Mouse (Mus musculus) hindbrain, embryonic 15.5 days (tissue): Measurements from ENCODE around the gene Csf3. TPM values are rescaled to one million over a fixed set of nuclear protein-coding genes. Genes with fewer than 3 reads are reported as not detected.
"Not testable (repeated sequence)": the region's sequence is repeated elsewhere in the genome, so short reads cannot be mapped to it uniquely, and the experiment has no call there.

Source experiments
- ATAC-seq: fragments of 200-750 bp; cut with Nextera tagmentation; 2 replicates; pipeline ENCODE4 v1.8.0; 2017; ENCODE audit warnings: low read depth, moderate number of reproducible peaks, moderate TSS enrichment; ENCODE audit not compliant: low FRiP score
- H3K27ac ChIP-seq: fragments of 300-500 bp; sonication (generic); replicated peaks from 2 replicates; pipeline ENCODE4 v1.5.1; 2015; ENCODE audit warnings: mild to moderate bottlenecking, inconsistent platforms
- H3K27me3 ChIP-seq: fragments of 300-500 bp; sonication (generic); 2 replicates; pipeline ENCODE4 v1.6.1; 2015; ENCODE audit warnings: control low read depth, inconsistent platforms
- H3K36me3 ChIP-seq: fragments of 300-500 bp; sonication (generic); 2 replicates; pipeline ENCODE4 v1.6.1; 2015; ENCODE audit warnings: control low read depth, inconsistent platforms
- H3K4me1 ChIP-seq: fragments of 300-500 bp; sonication (generic); replicated peaks from 2 replicates; pipeline ENCODE4 v1.6.1; 2015; ENCODE audit warnings: control low read depth, inconsistent platforms
- H3K4me2 ChIP-seq: fragments of 300-500 bp; sonication (generic); 2 replicates; pipeline ENCODE4 v1.6.1; 2015; ENCODE audit warnings: moderate library complexity, mild to moderate bottlenecking, inconsistent platforms
- H3K4me3 ChIP-seq: fragments of 300-500 bp; sonication (generic); 2 replicates; pipeline ENCODE4 v1.5.1; 2015; ENCODE audit warnings: mild to moderate bottlenecking, inconsistent platforms
- H3K9ac ChIP-seq: fragments of 300-500 bp; sonication (generic); 2 replicates; pipeline ENCODE4 v1.6.1; 2015; ENCODE audit warnings: inconsistent platforms
- H3K9me3 ChIP-seq: fragments of 300-500 bp; sonication (generic); 2 replicates; pipeline ENCODE4 v1.6.1; 2016; ENCODE audit warnings: control low read depth, inconsistent platforms
- WGBS: fragments of 180-500 bp; shearing (Covaris S2); methylation state at CpG from one replicate; pipeline ENCODE4 v1.1.7; 2015; 5-methylcytosine and 5-hydroxymethylcytosine counted together
- polyA plus RNA-seq: library from polyadenylated mRNA; unstranded; fragments of >200 nt; fragmentation: Nextera tagmentation; extraction: Ambion mirVana; gene quantifications from 2 replicates; pipeline ENCODE4 v1.2.1, GENCODE M21; 2015

Gene Csf3
- polyA plus RNA-seq, 1 experiment from 2014 or later = not detected

DNA sequence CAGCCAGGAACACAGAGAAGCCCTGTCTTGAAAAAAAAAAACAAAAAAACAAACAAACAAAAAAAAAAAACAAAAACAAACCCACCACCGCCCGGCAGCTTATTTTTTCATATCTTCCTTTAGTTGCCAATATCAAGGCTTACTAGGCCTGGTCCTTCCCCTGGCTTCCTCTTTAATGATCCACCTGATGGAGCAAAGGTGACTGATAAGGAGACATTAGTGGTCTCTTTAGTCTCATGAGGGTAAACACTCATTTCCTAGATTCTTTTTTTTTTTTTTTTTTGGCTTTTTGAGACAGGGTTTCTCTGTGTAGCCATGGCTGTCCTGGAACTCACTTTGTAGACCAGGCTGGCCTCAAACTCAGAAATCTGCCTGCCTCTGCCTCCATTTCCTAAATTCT, 36.2 kb downstream of the Csf3 start:
- not testable (repeated sequence) for H3K27me3 ChIP-seq, H3K27ac ChIP-seq, ATAC-seq, H3K4me3 ChIP-seq, H3K4me2 ChIP-seq, H3K9ac ChIP-seq, H3K36me3 ChIP-seq, H3K9me3 ChIP-seq
- peaks cover 33% of the 10 kb centered on the region for H3K4me1 ChIP-seq
- 96% methylated on average over 2 of the region's 2 CpGs for WGBS

DNA sequence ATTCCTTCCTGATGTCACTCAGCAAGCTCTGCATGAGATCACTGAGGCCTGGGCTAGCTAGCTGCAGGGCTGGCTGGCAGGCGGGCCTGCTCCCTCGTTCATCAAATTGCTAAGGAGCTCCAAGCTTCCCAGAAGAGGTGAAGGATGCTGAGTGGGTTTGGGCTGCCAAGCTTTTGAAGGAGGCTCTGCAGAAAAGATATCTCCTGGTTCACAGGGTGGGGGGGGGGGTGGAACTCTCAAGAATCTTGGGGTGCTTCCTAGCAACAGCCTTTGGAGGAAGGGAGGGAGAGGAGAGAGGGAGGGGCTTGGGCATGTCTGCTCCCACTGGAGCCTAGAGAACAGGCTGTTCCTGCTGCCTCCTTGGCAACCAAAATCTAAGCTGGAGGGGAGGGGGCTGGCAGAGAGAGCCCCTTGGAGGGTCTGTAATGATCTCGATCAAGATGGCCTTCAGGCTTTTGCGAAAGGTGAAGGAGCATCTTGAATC, 37.4 kb downstream of the Csf3 start:
- no peaks in the 10 kb centered on the region for H3K36me3 ChIP-seq
- WGBS = 14% methylated on average over 4 of the region's 4 CpGs
- H3K4me1 ChIP-seq = peaks cover 41% of the 10 kb centered on the region
- H3K27ac ChIP-seq = peak overlapping the region; percentile 99
- H3K4me3 ChIP-seq = no peak overlapping the region
- H3K9me3 ChIP-seq = no peaks in the 10 kb centered on the region
- peak overlapping the region; percentile 13; the same call in 1 of the 2 replicates for H3K4me2 ChIP-seq
- no peak overlapping the region for H3K9ac ChIP-seq
- H3K27me3 ChIP-seq = no peaks in the 10 kb centered on the region
- no peak for ATAC-seq

DNA sequence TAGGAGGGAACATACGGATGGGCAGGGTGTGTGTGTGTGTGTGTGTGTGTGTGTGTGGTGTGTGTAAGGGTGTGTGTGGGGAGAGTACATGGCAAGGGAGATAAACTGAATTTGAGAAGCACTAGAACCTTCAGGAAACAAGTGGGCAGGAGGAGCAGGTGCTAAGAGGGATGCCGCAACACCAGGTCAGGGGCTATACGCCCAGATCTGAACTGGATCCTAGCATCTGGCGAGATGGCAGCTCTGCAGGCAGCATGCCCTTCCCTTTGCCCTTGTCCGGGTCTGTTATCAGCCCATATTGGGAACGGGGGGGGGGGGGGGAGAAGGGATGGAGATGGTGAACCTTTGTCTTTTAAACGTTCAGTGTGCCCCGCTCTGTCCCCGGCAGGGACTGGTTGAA, 37.9 kb downstream of the Csf3 start:
- H3K4me1 ChIP-seq = peaks cover 45% of the 10 kb centered on the region
- H3K36me3 ChIP-seq = no peaks in the 10 kb centered on the region
- peak overlapping the region; percentile 99 for H3K27ac ChIP-seq
- WGBS = 55% methylated on average over 9 of the region's 9 CpGs
- no peaks in the 10 kb centered on the region for H3K9me3 ChIP-seq
- no peak for ATAC-seq
- H3K27me3 ChIP-seq = no peaks in the 10 kb centered on the region
- no peak overlapping the region for H3K9ac ChIP-seq
- no peak overlapping the region for H3K4me3 ChIP-seq
- H3K4me2 ChIP-seq = peak overlapping the region; percentile 13; the same call in 1 of the 2 replicates

DNA sequence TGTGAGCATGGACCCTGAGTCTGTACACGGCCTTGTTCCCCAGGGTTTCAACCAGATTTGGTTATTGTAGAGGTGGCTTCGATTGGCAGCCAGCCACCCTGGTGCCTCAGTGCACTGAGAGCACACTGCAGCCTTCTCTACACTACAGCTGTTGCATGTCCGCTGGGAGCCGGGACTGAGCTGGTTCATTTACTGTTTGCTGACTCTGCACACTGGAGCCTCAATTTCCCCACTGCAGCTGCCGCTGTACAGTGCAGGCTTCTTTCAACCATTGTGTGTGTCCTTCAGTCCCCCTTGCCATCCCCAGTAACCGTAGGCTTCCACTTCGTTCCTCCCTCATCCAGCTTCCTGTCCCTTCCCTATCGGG, 38.9 kb downstream of the Csf3 start:
- H3K4me3 ChIP-seq = peak overlapping the region; percentile 89
- peak overlapping the region; percentile 93 for H3K4me2 ChIP-seq
- H3K4me1 ChIP-seq = peaks cover 56% of the 10 kb centered on the region
- no peak; the same call in 1 of the 2 replicates for ATAC-seq
- peak overlapping the region; percentile 98 for H3K9ac ChIP-seq
- H3K36me3 ChIP-seq = no peaks in the 10 kb centered on the region
- H3K27ac ChIP-seq = peak overlapping the region; percentile 99
- 3% methylated on average over 8 of the region's 8 CpGs for whole genome bisulfite sequencing
- H3K9me3 ChIP-seq = no peaks in the 10 kb centered on the region
- H3K27me3 ChIP-seq = no peaks in the 10 kb centered on the region

DNA sequence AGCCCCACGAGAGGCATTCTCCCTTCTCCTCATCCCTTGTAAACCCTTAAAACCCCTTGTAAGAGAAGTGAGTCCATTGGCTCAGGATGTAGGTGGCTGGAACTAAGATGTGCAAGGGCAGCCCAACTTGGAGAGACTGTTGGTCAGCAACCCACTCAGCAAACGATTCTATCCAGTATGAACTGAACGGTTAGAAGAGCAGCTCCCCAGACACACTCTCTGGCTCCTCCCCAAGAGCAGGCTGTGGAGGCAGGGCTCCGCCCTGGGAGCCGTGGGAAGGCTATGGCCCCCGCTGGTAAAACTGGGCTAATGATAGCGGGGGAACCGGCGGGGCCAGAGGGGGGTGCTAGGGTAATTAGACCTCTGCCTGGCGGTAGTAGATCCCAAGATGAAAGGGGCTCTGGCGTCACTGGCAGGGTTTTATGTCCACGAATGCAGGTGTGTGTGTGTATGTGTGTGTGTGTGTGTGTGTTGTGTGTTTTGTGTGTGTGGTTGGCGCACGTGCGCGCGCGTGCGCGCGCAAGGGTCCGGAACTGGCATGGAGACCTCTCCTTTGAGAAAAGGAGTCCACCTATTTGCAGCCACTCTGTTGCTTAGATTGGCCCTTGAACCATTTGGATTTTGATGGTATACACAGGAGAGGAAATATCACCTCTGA, 39.5 kb downstream of the Csf3 start, which contains the start of gene Thra:
Gene Thra, plus strand, starts transcription at position 246 of the 658 bp plus-strand sequence.
- Histone ChIP-seq H3K27me3 (no peaks in the 10 kb centered on the region), H3K4me2 (peak within 1 kb of the TSS; percentile 93), H3K9ac (peak within 1 kb of the TSS; percentile 98), H3K36me3 (no peaks in the 10 kb centered on the region), H3K4me1 (peaks cover 61% of the 10 kb centered on the region), H3K9me3 (no peaks in the 10 kb centered on the region), H3K27ac (peak within 1 kb of the TSS; percentile 99), H3K4me3 (peak within 1 kb of the TSS; percentile 89)
- 1% methylated on average over 22 of the region's 22 CpGs for WGBS
- ATAC-seq = peak; percentile 55; the same call in 1 of the 2 replicates

DNA sequence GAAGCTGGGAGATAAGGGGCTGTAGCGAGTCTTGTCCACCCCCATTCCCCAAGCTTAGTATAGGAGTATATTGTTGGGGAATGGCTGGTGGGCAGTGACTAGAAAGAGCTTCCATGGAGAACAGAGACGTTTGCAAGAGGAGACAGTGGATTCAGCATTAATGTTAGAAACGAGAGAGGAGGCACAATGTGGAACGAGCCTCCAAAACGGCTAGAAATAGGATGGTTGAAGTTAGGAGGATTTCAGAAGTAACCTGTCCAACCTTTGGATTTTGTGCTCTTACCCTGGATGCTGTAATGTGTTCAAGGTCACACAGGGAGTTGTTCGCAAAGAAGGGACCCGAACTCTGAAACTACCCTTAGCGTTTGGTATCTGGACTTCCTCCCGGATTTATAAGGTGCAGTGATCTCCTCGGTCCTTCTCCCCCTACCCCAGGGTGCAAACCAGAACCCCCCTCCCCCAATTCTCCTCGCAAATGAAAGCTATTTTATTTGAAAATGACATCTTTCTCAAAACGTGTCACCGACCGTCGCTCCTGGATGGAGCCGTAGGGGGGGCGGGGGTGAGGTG, 40.1 kb downstream of the Csf3 start:
- ATAC-seq = peak; percentile 0; the same call in 1 of the 2 replicates
- H3K36me3 ChIP-seq = no peaks in the 10 kb centered on the region
- 0% methylated on average over 17 of the region's 17 CpGs for WGBS
- peak overlapping the region; percentile 89 for H3K4me3 ChIP-seq
- peaks cover 68% of the 10 kb centered on the region for H3K4me1 ChIP-seq
- no peaks in the 10 kb centered on the region for H3K9me3 ChIP-seq
- peak overlapping the region; percentile 99 for H3K27ac ChIP-seq
- peak overlapping the region; percentile 93 for H3K4me2 ChIP-seq
- no peaks in the 10 kb centered on the region for H3K27me3 ChIP-seq
- peak overlapping the region; percentile 98 for H3K9ac ChIP-seq

DNA sequence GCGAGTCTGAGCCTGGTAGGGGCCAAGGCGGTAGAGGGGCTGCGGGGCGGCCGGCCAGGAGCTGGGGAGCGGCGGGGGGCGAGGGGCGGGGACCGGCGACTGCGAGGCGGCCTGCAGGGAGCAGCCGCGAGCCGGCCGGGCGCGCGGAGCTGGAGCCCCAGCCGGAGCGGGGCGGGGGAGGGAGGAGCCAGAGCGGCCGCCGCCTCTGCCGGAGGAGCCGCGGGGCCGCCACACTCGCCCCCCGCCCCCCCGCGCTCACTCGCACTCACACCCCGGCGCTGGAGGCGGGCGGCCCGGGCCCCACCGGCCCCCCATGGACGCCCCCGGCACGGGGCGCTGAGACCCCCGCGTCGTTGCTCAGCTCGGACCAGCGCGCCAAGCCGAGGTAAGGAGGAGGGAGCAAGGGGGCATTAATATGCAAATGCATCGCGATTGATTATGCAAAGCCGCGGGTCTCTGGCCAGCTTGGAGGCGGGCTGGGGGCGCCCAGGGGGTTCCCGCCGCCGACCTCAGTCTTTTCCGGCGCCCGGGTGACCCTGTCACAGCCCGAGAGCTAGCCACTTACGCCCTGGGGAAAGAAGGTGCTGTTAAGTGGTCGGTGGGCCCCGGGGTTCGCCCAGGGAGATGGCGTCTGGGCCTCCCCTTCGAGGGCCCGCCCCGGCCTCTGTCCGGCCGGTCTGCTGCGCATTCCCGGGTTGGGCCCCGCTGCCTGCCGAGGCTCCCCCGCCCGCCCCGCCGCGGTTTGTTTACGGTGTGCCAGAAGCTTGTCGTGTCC, 40.7 kb downstream of the Csf3 start:
- peak overlapping the region; percentile 99 for H3K27ac ChIP-seq
- peak overlapping the region; percentile 98 for H3K9ac ChIP-seq
- peak overlapping the region; percentile 93 for H3K4me2 ChIP-seq
- peaks cover 74% of the 10 kb centered on the region for H3K4me1 ChIP-seq
- 2% methylated on average over 78 of the region's 86 CpGs for WGBS
- H3K9me3 ChIP-seq = no peaks in the 10 kb centered on the region
- peak; percentile 64 for ATAC-seq
- H3K36me3 ChIP-seq = no peaks in the 10 kb centered on the region
- H3K4me3 ChIP-seq = peak overlapping the region; percentile 89
- no peaks in the 10 kb centered on the region for H3K27me3 ChIP-seq

DNA sequence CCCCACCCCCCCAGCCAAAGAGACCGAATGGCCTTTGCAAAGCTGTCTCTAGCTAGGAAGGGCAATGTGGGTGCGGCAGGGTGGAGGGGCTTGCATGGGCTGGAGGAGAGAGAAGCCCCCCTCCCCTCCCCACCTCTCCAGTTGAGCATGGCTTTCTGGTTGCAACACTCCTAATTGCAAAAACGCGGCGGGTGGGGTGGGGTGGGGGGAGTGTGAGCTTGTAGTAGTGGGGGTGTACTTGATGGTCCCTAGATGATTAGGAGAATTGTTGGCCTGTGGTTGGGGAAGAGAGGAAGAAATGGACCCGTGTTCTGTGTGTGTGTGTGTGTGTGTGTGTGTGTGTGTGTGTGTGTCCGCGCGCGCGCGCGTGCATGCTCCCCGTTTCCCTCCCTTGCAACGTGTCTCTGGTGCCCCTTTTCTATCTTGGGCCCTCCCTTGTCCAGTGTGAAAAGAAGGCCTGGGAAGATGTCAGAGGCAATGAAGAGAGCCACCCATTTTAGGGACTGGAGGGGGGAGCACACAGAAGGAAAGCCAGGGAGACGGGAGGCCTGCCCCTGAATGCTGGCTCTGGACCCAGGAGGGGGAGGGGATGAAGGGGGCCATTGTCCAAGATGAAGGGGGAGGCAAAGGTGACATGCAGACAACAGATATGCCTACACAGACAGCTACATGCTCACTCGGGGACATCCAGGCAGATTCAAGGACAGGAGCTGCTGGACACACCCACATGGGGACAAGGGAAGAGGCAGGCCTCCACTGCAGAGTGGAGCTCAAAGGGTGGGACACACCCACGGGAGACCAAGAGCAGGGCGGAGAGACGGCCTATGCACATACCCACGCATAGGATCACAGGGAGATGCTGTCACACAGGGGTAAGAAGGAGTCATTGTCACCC, 41.6 kb downstream of the Csf3 start:
- peak overlapping the region; percentile 99 for H3K27ac ChIP-seq
- no peaks in the 10 kb centered on the region for H3K36me3 ChIP-seq
- H3K9ac ChIP-seq = peak overlapping the region; percentile 98
- ATAC-seq = peak; percentile 19; the same call in 1 of the 2 replicates
- H3K27me3 ChIP-seq = no peaks in the 10 kb centered on the region
- H3K4me3 ChIP-seq = peak overlapping the region; percentile 89
- peaks cover 81% of the 10 kb centered on the region for H3K4me1 ChIP-seq
- H3K9me3 ChIP-seq = no peaks in the 10 kb centered on the region
- H3K4me2 ChIP-seq = peak overlapping the region; percentile 93
- 1% methylated on average over 11 of the region's 21 CpGs for WGBS

DNA sequence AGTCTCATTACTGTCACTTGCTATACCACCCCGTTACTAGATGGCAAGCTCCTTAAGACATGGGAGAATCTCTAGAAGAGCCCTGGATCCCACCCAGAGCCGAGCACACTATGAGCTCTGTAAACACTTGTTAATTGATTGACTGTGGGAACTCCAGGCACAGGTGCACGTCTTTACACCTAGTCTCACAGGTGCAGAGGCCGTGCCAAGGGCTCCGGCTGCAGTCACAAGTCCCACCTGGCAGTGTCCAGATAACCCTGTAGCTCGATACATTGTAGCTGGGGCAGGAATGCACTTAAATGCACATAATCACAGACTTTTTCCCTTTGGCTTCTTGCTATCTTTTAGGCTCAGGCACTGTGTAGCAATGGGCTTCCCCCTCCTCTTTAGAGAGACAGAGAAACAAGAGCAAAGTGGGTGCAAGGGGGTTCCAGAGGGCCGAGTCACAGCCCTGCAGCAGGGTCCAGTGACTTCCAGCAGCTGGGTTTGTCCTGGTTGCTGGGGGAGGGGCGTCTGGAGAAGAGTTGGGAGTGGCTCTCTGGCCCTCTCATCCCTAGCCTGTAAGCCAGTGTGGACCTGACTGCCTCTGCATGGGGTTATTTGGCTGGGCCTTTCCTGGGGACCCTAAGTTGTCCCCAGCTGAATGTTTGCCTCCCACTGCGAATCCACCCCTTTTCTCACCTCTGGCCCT, 42.7 kb downstream of the Csf3 start:
- H3K27ac ChIP-seq = peak overlapping the region; percentile 99
- no peaks in the 10 kb centered on the region for H3K27me3 ChIP-seq
- WGBS = 3% methylated on average over 9 of the region's 9 CpGs
- H3K36me3 ChIP-seq = no peaks in the 10 kb centered on the region
- peaks cover 82% of the 10 kb centered on the region for H3K4me1 ChIP-seq
- peak overlapping the region; percentile 93 for H3K4me2 ChIP-seq
- H3K9ac ChIP-seq = peak overlapping the region; percentile 98
- H3K9me3 ChIP-seq = no peaks in the 10 kb centered on the region
- peak overlapping the region; percentile 89 for H3K4me3 ChIP-seq
- no peak for ATAC-seq

DNA sequence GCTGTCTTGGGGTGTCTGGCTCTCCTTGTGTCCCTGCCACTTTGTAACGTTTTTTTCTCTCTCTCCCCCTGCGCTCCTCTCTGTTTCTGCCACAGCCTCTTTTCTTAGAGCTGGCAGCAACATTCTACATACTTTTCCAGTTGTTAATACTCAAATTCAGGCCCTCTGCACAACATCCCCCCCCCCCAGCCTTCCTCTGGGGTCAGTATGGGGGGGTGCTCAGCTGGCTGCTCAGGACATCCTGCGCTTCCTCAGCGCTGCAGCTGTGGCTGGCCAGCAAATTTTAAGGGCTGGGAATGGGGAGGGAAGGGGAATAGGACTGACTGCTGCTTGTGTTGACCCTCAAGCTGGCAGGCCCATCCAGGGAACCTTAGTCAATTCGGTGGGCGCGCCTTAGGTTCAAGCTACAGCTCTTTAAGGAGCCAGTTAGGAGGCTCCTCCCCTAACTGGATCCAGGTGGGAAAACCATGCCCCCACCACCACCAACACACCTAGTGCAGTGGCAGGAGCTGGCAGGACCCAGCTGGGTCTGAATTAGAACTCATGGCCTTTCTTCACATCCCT, 43.5 kb downstream of the Csf3 start:
- H3K9ac ChIP-seq = peak overlapping the region; percentile 98
- peak overlapping the region; percentile 89 for H3K4me3 ChIP-seq

More for the DNA sequence above, 43.5 kb downstream of the Csf3 start:
- Histone ChIP-seq H3K9me3 (no peaks in the 10 kb centered on the region), H3K27me3 (no peaks in the 10 kb centered on the region), H3K4me1 (peaks cover 83% of the 10 kb centered on the region), H3K36me3 (no peaks in the 10 kb centered on the region), H3K4me2 (peak overlapping the region; percentile 93), H3K27ac (peak overlapping the region; percentile 99)
- WGBS = 33% methylated on average over 7 of the region's 7 CpGs
- ATAC-seq = no peak
